ENCODE assay signal across 20 mouse cellular contexts in genomic region chr12:110994666-110995065, GRCm38 (mm10).
"Had no signal": no experiment of that assay in that cellular context is flagged by ENCODE, and none has a peak within 500 bp of the region (broad histone marks: within the 10 kb centered on the region; RNA-seq: fewer than 3 reads in every experiment).

No protein-coding gene starts in this region.

- H3K4me2 ChIP-seq: midbrain, embryonic 12.5 days; midbrain, embryonic 15.5 days; neural tube, embryonic 12.5 days; neural tube, embryonic 15.5 days; stomach, embryonic 15.5 days had no signal

- H3K27ac ChIP-seq: kidney, postnatal 0 days; left cerebral cortex, adult 2 months; liver, embryonic 14.5 days; macrophage; midbrain, embryonic 12.5 days; midbrain, embryonic 15.5 days; neural tube, embryonic 12.5 days; neural tube, embryonic 15.5 days; stomach, embryonic 15.5 days had no signal

- DNase-seq: kidney, adult 18-20 months; kidney, postnatal 36 days; layer of hippocampus, postnatal 36 days; lung, adult 2 months; right cerebral cortex, adult 18-20 months; right cerebral cortex, postnatal 14 days; right cerebral cortex, postnatal 4 days; spleen, adult 18-20 months; thymus, adult 2 months; thymus, postnatal 25 days had no signal

- H3K9ac ChIP-seq: liver, embryonic 14.5 days; midbrain, embryonic 12.5 days; midbrain, embryonic 15.5 days; neural tube, embryonic 12.5 days; neural tube, embryonic 15.5 days; stomach, embryonic 15.5 days had no signal

- H3K9me3 ChIP-seq: midbrain, embryonic 15.5 days; stomach, embryonic 15.5 days had no signal

- H3K4me3 ChIP-seq: left cerebral cortex, adult 2 months; midbrain, embryonic 12.5 days; midbrain, embryonic 15.5 days; neural tube, embryonic 12.5 days; neural tube, embryonic 15.5 days; stomach, embryonic 15.5 days had no signal

- H3K36me3 ChIP-seq: midbrain, embryonic 12.5 days; midbrain, embryonic 15.5 days; neural tube, embryonic 12.5 days; neural tube, embryonic 15.5 days; stomach, embryonic 15.5 days had no signal

- ATAC-seq: intestine, embryonic 16.5 days; midbrain, embryonic 15.5 days had no signal

- H3K27me3 ChIP-seq: midbrain, embryonic 12.5 days; midbrain, embryonic 15.5 days; neural tube, embryonic 12.5 days; neural tube, embryonic 15.5 days; stomach, embryonic 15.5 days had no signal
